Mouse (Mus musculus): ENCODE data around the gene Foxp2. TPM values are rescaled to one million over a fixed set of nuclear protein-coding genes. Genes with fewer than 3 reads are reported as not detected.

Foxp2 gene
- polyA plus RNA-seq, 1 experiment from 2014 or later, result 33.2 TPM

DNA sequence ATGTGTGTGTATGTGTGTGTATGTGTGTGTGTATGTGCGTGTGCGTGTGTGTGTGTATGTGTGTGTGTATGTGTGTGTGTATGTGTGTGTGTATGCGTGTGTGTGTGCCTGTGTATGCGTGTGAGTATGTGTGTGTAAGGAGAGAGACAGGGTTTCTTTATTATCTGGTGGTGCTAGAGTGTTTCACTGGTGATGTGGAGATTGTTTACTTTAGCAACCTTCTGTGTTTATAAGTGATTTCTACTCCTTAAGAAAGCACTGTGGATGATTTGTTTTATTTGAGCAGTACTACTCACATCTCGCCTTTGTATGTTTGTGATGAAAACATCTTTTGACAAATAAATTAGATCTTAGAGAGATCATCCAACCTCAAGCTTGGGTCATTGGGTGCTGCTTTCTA, 77.1 kb downstream of the Foxp2 start:
- Histone ChIP-seq H3K27me3 (ENCODE audit: control insufficient read depth, insufficient read depth, low read length) (no peaks in the 10 kb centered on the region), H3K36me3 (ENCODE audit: control insufficient read depth, insufficient read depth, low read length) (no peaks in the 10 kb centered on the region), H3K9ac (ENCODE audit: low read length) (no peak overlapping the region), H3K4me1 (replicated peaks; ENCODE audit: control insufficient read depth, insufficient read depth, low read length) (no peaks in the 10 kb centered on the region), H3K4me2 (ENCODE audit: low read depth, low read length, severe bottlenecking) (no peak overlapping the region), H3K27ac (ENCODE audit: low read depth, low read length) (no peak overlapping the region), H3K4me3 (ENCODE audit: low read depth, low read length) (no peak overlapping the region), H3K9me3 (ENCODE audit: control insufficient read depth, low read length) (no peaks in the 10 kb centered on the region)
- no peak for DNase-seq (ENCODE audit: low spot score)
- no peak for ATAC-seq (replicated peaks; ENCODE audit: low FRiP score)
- 77% methylated on average over 5 of the region's 5 CpGs for WGBS

DNA sequence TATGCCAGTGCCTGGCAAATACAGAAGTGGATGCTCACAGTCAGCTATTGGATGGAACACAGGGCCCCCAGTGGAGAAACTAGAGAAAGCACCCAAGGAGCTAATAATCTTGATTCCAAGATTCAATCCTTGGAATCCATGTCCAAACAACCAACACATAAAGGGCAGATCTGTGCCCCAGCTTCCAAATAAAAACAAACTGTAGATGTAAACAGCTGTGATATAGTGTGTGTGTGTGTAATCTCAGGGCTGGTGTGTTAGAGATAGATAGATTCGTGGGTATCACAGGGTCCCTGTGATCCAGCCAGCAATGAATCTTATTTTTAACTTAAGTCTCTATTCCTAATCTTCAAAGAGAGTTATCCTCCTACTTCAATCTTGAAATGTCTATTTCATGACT, 107.0 kb downstream of the Foxp2 start:
- WGBS, result 86% methylated on average over 1 of the region's 1 CpGs
- no peak for ATAC-seq (replicated peaks; ENCODE audit: low FRiP score)
- no peaks in the 10 kb centered on the region for H3K9me3 ChIP-seq (ENCODE audit: control insufficient read depth, low read length)
- no peak overlapping the region for H3K4me2 ChIP-seq (ENCODE audit: low read depth, low read length, severe bottlenecking)
- no peak overlapping the region for H3K27ac ChIP-seq (ENCODE audit: low read depth, low read length)
- H3K4me1 ChIP-seq (replicated peaks; ENCODE audit: control insufficient read depth, insufficient read depth, low read length), result no peaks in the 10 kb centered on the region
- DNase-seq (ENCODE audit: low spot score), result no peak
- no peak overlapping the region for H3K9ac ChIP-seq (ENCODE audit: low read length)
- H3K4me3 ChIP-seq (ENCODE audit: low read depth, low read length), result no peak overlapping the region
- no peaks in the 10 kb centered on the region for H3K27me3 ChIP-seq (ENCODE audit: control insufficient read depth, insufficient read depth, low read length)
- H3K36me3 ChIP-seq (ENCODE audit: control insufficient read depth, insufficient read depth, low read length), result no peaks in the 10 kb centered on the region

DNA sequence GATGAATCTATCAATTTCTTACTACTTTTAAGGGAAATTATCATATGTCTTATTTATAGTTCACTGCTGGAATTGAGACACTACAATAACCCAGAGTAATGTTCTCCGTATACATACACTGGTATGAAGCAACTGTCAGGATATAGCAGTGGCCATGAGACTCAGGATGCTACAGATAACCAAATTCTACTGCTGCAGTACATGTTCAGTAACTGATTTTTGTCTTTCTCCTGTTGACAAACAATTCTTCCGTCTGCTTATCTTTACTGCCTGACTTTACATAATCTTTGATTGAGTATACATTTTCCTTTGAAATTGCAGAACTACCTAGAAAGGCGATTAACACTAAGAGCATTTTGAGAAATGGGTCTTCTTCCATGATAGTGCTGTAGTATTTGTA, 127.3 kb downstream of the Foxp2 start:
- Histone ChIP-seq H3K27ac (ENCODE audit: low read depth, low read length) (no peak overlapping the region), H3K9ac (ENCODE audit: low read length) (no peak overlapping the region), H3K9me3 (ENCODE audit: control insufficient read depth, low read length) (no peaks in the 10 kb centered on the region), H3K27me3 (ENCODE audit: control insufficient read depth, insufficient read depth, low read length) (no peaks in the 10 kb centered on the region), H3K4me3 (ENCODE audit: low read depth, low read length) (no peak overlapping the region), H3K4me2 (ENCODE audit: low read depth, low read length, severe bottlenecking) (no peak overlapping the region), H3K4me1 (replicated peaks; ENCODE audit: control insufficient read depth, insufficient read depth, low read length) (no peaks in the 10 kb centered on the region), H3K36me3 (ENCODE audit: control insufficient read depth, insufficient read depth, low read length) (no peaks in the 10 kb centered on the region)
- WGBS, result 85% methylated on average over 3 of the region's 3 CpGs
- DNase-seq (ENCODE audit: low spot score) (no peak), ATAC-seq (replicated peaks; ENCODE audit: low FRiP score) (no peak)

DNA sequence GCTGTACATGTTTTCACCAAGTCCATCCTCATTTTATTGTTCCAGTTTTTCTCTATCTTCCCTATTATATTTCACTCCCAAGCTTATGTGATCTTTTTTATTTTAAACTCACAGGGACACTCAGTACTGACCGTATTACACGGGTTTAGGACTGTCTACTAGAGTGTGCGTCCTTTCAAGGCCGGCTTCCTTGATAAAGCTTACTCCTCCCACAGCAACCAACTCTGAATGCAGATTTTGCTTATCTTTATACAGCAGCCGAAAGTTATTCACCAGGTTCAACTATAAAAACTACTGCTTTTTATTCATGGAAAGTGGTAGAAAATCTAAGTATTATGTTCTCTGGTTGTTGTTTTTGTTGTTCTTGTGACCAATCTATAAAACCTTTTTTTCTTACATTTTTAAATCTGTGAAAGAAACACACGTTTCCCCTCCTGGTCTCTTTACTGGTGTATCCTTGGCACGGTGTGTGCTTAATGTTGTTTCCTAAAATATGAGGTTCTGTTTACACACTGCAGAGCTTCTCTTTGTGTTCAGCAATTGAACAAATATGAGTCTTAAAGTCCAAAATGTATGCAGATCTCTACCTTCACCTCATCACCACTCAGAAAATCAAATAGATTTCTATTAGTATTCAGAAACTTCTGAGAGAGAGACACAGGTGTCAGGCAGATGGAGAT, 128.4 kb downstream of the Foxp2 start:
- Histone ChIP-seq H3K9ac (ENCODE audit: low read length) (no peak overlapping the region), H3K9me3 (ENCODE audit: control insufficient read depth, low read length) (no peaks in the 10 kb centered on the region), H3K4me1 (replicated peaks; ENCODE audit: control insufficient read depth, insufficient read depth, low read length) (no peaks in the 10 kb centered on the region), H3K27me3 (ENCODE audit: control insufficient read depth, insufficient read depth, low read length) (no peaks in the 10 kb centered on the region), H3K4me3 (ENCODE audit: low read depth, low read length) (no peak overlapping the region), H3K4me2 (ENCODE audit: low read depth, low read length, severe bottlenecking) (no peak overlapping the region), H3K27ac (ENCODE audit: low read depth, low read length) (no peak overlapping the region), H3K36me3 (ENCODE audit: control insufficient read depth, insufficient read depth, low read length) (no peaks in the 10 kb centered on the region)
- ATAC-seq (replicated peaks; ENCODE audit: low FRiP score) (no peak), DNase-seq (ENCODE audit: low spot score) (no peak)
- WGBS, result 89% methylated on average over 7 of the region's 7 CpGs

- Histone ChIP-seq H3K9ac (ENCODE audit: low read length) (no peak overlapping the region), H3K4me3 (ENCODE audit: low read depth, low read length) (no peak overlapping the region), H3K27ac (ENCODE audit: low read depth, low read length) (no peak overlapping the region), H3K4me1 (replicated peaks; ENCODE audit: control insufficient read depth, insufficient read depth, low read length) (no peaks in the 10 kb centered on the region), H3K9me3 (ENCODE audit: control insufficient read depth, low read length) (no peaks in the 10 kb centered on the region), H3K36me3 (ENCODE audit: control insufficient read depth, insufficient read depth, low read length) (no peaks in the 10 kb centered on the region), H3K27me3 (ENCODE audit: control insufficient read depth, insufficient read depth, low read length) (no peaks in the 10 kb centered on the region), H3K4me2 (ENCODE audit: low read depth, low read length, severe bottlenecking) (no peak overlapping the region)
- 9% methylated on average over 1 of the region's 1 CpGs for WGBS
- ATAC-seq (replicated peaks; ENCODE audit: low FRiP score), result no peak
- DNase-seq (ENCODE audit: low spot score), result no peak
Observed at GRCm38 (mm10) chr6:15063246-15063645, 162.1 kb downstream of the Foxp2 start.

DNA sequence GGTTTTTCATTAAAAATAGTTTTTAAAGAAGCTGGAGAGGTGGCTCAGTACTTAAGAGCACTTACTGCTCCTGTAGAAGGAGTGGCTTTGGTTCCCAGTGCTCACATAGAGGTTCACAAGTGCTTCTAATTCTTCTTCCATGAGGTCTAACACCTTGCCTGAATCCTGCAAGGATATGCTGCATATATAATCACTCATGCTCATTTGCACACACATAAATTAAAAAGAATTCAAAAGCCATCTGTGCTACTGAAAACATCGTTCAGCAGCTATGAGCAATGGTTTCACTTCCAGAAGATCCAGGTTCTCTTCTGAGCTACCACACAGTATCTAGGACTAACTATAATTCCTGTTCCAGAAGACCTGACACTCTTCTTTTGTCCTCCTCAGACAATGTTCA, 200.4 kb downstream of the Foxp2 start:
- DNase-seq (ENCODE audit: low spot score), result no peak
- no peaks in the 10 kb centered on the region for H3K4me1 ChIP-seq (replicated peaks; ENCODE audit: control insufficient read depth, insufficient read depth, low read length)
- WGBS, result 82% methylated on average over 1 of the region's 1 CpGs
- no peaks in the 10 kb centered on the region for H3K27me3 ChIP-seq (ENCODE audit: control insufficient read depth, insufficient read depth, low read length)
- ATAC-seq (replicated peaks; ENCODE audit: low FRiP score), result no peak
- no peaks in the 10 kb centered on the region for H3K9me3 ChIP-seq (ENCODE audit: control insufficient read depth, low read length)
- no peak overlapping the region for H3K27ac ChIP-seq (ENCODE audit: low read depth, low read length)
- H3K4me3 ChIP-seq (ENCODE audit: low read depth, low read length), result no peak overlapping the region
- H3K9ac ChIP-seq (ENCODE audit: low read length), result no peak overlapping the region
- H3K36me3 ChIP-seq (ENCODE audit: control insufficient read depth, insufficient read depth, low read length), result no peaks in the 10 kb centered on the region
- no peak overlapping the region for H3K4me2 ChIP-seq (ENCODE audit: low read depth, low read length, severe bottlenecking)

GRCm38 (mm10) chr6:15120916-15121315, 219.8 kb downstream of the Foxp2 start:
- H3K9me3 ChIP-seq (ENCODE audit: control insufficient read depth, low read length), result no peaks in the 10 kb centered on the region
- peak; percentile 49; the same call in 1 of the 2 replicates for ATAC-seq (replicated peaks; ENCODE audit: low FRiP score)

GRCm38 (mm10) chr6:15121339-15121738, 220.2 kb downstream of the Foxp2 start:
- no peak overlapping the region for H3K4me2 ChIP-seq (ENCODE audit: low read depth, low read length, severe bottlenecking)
- no peaks in the 10 kb centered on the region for H3K9me3 ChIP-seq (ENCODE audit: control insufficient read depth, low read length)
- H3K4me3 ChIP-seq (ENCODE audit: low read depth, low read length), result no peak overlapping the region
- DNase-seq (ENCODE audit: low spot score), result no peak
- no peaks in the 10 kb centered on the region for H3K36me3 ChIP-seq (ENCODE audit: control insufficient read depth, insufficient read depth, low read length)
- no peak for ATAC-seq (replicated peaks; ENCODE audit: low FRiP score)
- H3K27me3 ChIP-seq (ENCODE audit: control insufficient read depth, insufficient read depth, low read length), result no peaks in the 10 kb centered on the region
- H3K27ac ChIP-seq (ENCODE audit: low read depth, low read length), result no peak overlapping the region
- H3K9ac ChIP-seq (ENCODE audit: low read length), result no peak overlapping the region
- H3K4me1 ChIP-seq (replicated peaks; ENCODE audit: control insufficient read depth, insufficient read depth, low read length), result no peaks in the 10 kb centered on the region

More at GRCm38 (mm10) chr6:15120916-15121315, 219.8 kb downstream of the Foxp2 start:
- H3K4me1 ChIP-seq (replicated peaks; ENCODE audit: control insufficient read depth, insufficient read depth, low read length), result no peaks in the 10 kb centered on the region
- DNase-seq (ENCODE audit: low spot score), result no peak
- 72% methylated on average over 5 of the region's 5 CpGs for WGBS
- no peaks in the 10 kb centered on the region for H3K36me3 ChIP-seq (ENCODE audit: control insufficient read depth, insufficient read depth, low read length)
- no peak overlapping the region for H3K4me3 ChIP-seq (ENCODE audit: low read depth, low read length)
- H3K27ac ChIP-seq (ENCODE audit: low read depth, low read length), result no peak overlapping the region
- no peak overlapping the region for H3K4me2 ChIP-seq (ENCODE audit: low read depth, low read length, severe bottlenecking)
- no peaks in the 10 kb centered on the region for H3K27me3 ChIP-seq (ENCODE audit: control insufficient read depth, insufficient read depth, low read length)
- H3K9ac ChIP-seq (ENCODE audit: low read length), result no peak overlapping the region

- Histone ChIP-seq H3K36me3 (ENCODE audit: control insufficient read depth, insufficient read depth, low read length) (no peaks in the 10 kb centered on the region), H3K9ac (ENCODE audit: low read length) (no peak overlapping the region), H3K4me2 (ENCODE audit: low read depth, low read length, severe bottlenecking) (no peak overlapping the region), H3K9me3 (ENCODE audit: control insufficient read depth, low read length) (no peaks in the 10 kb centered on the region), H3K27me3 (ENCODE audit: control insufficient read depth, insufficient read depth, low read length) (no peaks in the 10 kb centered on the region), H3K4me3 (ENCODE audit: low read depth, low read length) (no peak overlapping the region), H3K27ac (ENCODE audit: low read depth, low read length) (no peak overlapping the region), H3K4me1 (replicated peaks; ENCODE audit: control insufficient read depth, insufficient read depth, low read length) (no peaks in the 10 kb centered on the region)
- WGBS, result 77% methylated on average over 2 of the region's 2 CpGs
- DNase-seq (ENCODE audit: low spot score) (no peak), ATAC-seq (replicated peaks; ENCODE audit: low FRiP score) (no peak)
Observed at GRCm38 (mm10) chr6:15130142-15130541, 229.0 kb downstream of the Foxp2 start.

Data from forebrain, embryonic 11.5 days (tissue).